Mouse (Mus musculus) right cerebral cortex, postnatal 10 days (tissue): ENCODE results near the gene Pax7.

Experiments
- DNase-seq, 2 experiments: peaks; one replicate each; pipeline ENCODE4 v3.0.0; 2021; ENCODE audit warnings: low spot score in 2 of 2

The Pax7 gene

GRCm38 (mm10) chr4:139811475-139811874, 21.9 kb downstream of the Pax7 start:
- DNase-seq = no peak

DNA sequence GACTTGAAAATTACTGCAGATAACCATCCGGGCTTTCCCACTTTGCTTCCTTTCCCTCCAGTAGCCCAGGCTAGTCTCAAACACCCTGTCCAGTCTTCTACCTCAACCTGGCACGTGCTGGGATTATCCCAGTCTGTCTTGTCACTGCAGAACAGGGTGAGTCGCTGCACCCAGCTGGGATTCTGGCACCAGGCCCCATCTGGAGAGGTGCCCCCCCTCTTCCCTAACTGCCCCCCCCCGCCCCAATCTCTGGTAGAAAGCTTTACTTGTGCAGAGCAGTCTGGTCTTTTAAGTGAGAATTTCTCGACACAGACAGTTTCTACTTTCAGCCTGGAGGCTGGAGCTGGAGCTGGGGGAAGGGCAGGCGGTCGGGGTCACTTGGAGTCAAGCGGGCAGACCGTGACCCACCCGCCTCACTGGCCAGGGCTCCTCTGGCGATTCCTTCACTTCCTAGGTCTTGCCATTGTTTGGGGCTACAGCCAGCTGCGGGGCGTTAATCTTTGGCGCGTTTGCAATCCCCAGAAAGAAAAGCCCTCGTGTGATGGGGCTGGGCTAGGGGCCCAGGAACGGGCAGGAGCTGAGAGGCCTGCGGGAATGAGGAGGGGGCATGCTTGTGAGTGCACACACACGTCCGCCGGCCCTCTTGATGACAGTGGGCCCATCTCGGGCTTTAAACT, 22.4 kb downstream of the Pax7 start:
- no peak for DNase-seq

GRCm38 (mm10) chr4:139809381-139809820, 23.9 kb downstream of the Pax7 start:
- no peak for DNase-seq

DNA sequence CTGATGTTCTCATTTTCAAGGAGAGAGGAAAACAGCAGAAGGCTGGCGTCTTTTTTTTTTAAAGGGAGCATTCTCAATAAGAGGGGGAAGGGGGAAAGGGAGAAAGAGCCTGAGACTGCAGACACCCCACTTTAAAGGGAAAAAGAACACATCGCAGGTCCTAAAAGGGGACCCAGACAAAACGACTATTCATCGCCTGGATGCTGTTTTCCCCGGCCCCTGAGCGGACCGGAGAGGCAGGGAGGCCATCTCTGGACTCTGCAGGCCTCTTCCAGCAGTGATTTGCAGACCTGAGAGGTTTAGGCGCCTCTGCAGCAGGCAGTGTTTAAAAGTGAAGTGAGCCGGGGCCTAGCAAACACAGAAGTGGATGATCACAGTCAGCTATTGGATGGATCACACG, 25.5 kb downstream of the Pax7 start:
- DNase-seq = no peak

GRCm38 (mm10) chr4:139807191-139807808, 26.0 kb downstream of the Pax7 start:
- no peak for DNase-seq

- DNase-seq = no peak
Observed at GRCm38 (mm10) chr4:139804896-139805295, 28.4 kb downstream of the Pax7 start.

DNA sequence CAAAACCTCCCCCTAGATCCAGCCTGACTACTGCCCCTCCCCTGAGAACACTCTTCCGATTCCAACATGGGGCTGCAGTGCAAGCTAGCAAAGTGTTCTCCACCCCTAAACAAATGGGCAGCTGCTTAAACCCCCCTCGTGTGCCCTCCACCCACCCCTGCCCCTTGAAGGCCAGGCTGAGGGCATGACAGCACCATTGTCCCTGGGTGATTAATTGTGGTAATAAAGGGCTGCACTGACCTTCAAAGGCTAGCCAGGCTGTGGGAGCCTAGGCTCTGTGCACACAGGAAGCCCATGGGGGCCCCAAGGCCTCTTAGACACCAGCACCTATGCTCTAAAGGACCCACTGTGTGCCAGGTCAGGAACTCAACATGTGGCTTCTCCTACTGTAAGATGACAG, 29.3 kb downstream of the Pax7 start:
- no peak for DNase-seq

DNA sequence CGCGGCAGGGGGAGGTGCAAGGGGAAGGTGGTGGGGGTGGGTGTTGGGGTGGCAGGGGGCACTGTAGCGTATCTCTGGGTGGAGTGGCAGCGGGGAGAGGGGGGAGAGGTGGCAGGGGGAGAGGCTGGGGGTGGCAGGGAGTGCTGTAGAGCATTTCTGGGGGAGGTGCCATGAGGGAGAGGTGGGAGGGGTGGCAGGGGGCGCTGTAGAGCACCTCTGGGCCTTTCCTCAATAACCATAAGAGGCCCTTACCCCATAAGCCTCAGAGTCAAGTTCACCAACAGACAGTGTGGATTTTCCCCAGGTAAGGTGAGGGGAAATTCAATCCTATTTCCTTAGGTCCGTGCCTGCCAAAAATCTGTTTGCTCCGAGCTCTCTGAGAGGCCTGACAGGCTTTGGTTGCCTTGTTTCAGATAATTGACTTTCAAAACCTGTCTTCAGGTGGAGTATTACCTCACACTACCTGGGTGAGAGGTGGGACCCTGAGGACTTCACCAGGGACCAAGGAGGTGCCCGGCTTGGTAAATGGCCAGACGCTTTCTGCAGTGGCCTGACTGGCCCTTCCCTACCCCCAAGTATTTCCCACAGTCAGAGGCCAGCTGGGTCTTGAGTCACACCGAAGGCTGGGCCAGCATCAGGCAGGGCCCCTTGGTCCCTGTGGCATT, 33.8 kb downstream of the Pax7 start:
- DNase-seq = no peak

DNA sequence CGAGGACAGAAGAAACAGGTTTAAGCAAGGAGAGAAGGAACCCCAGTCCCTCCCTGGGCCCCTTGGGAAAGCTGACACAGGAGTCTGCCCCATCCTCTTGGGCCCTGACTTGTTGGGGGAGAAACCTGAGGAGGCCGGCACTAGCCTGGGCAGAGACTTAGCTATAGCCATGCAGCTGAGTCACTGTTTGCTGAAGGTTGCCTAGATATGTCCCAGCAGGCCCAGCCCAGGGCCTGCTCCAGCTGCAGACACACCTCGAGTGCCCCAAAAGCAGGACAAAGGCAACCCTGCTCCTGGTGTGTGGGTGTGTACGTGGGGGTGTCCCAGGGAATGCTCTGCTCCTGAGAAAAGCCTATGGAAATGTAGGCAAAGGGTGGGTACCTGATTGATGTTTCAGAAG, 36.0 kb downstream of the Pax7 start:
- no peak for DNase-seq

- DNase-seq = no peak
Observed at GRCm38 (mm10) chr4:139796115-139796514, 37.2 kb downstream of the Pax7 start.

- no peak for DNase-seq
Observed at GRCm38 (mm10) chr4:139791168-139791567, 42.2 kb downstream of the Pax7 start.

DNA sequence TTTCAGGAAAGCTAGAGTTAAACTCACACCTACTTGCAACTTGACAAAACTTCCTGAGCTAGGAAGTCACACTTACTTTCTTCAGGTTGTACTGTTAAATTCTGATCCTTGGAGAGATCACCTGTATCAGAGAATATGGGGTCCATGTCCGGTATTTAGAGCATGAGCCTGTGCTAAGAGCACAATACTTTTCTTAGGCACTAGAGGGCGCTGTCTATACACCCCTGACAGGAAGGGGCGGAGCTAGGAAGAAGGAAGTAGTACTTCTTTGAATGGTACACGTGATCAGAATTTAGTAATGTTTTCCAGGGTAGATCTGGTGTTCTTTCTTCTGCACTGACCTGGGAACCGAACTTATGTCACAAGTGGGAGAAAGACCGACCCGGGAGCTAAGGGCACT, 43.6 kb downstream of the Pax7 start:
- DNase-seq = no peak

DNA sequence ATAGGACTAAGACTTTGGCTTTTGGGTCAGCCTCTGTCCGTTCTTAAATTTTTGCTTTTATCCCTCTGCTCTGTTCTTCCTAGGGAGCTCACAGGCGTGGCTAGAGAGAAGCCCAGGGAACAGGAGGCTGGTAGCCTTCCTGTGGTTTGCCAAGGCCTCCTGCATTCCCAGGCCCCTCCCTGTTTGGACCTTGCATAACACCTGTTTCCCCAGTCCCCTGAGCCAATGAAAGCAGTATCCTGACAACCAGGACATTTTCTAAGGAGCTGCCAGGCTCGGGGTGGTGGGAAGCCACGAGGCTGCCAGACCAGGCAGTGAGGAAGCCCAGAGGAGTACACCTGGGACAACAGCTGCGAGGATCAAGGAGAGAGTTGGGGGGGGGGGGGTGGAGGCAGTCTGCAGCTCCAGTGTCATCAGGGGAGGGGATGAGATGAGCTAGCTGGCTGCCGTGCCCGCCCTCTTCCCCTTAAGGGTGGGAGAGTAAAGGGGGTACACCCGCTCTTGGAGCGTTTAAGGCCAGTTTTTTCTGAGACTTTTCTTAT, 50.3 kb downstream of the Pax7 start:
- DNase-seq = no peak

- DNase-seq = no peak
Observed at GRCm38 (mm10) chr4:139771125-139771631, 62.1 kb downstream of the Pax7 start.

GRCm38 (mm10) chr4:139767823-139768222, 65.5 kb downstream of the Pax7 start:
- no peak for DNase-seq

DNA sequence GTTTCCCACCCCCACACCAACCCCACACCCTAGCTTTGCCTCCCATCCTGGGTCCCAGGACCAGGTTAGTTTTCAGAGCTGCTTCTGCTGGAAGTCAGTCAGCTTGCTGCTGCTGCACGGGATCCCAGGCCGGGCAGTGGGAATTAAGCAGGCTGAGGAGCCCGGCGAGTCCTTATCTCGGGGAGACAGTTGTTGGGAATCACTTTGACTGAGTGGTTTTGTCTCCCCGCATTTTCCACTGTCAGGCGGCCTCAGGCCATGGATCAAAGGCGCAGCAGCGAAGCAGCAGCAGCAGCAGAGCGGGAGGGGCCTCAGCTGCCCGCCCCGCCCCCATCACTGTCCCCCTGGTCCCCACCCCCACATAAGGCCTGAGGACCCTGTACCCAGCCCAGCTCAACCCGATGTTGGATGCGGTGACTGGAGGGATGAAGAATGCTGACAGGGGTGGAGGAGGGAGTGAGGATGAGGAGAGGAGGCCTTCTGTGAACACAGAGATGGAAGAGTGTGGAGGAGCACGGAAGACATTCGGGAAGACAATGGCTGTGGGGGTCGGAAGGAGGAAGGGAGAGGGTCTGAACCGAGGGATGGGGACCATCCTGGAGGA, 66.1 kb downstream of the Pax7 start:
- no peak for DNase-seq

- no peak for DNase-seq
Observed at GRCm38 (mm10) chr4:139761911-139762310, 71.4 kb downstream of the Pax7 start.

DNA sequence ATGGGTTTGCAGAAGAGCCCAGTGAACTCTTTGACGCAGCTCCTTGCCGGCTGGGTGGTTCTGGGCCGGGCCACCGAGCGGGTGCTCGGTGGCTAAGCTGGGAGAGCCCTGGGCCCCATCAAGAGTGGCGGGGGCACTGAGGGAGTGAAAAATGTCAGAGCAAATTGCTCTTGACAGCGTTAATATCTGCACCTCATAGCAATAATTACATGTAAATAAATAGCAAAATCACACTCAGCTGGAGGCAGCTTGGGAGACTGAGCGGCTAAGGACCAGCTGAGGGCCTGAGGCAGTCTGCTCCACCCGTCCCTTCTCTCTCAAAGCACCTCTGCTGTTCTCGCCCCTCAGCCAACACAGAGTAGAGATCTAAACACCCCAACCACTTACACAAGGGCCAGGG, 72.6 kb downstream of the Pax7 start:
- DNase-seq = no peak

- no peak for DNase-seq
Observed at GRCm38 (mm10) chr4:139758512-139759340, 74.6 kb downstream of the Pax7 start.

DNA sequence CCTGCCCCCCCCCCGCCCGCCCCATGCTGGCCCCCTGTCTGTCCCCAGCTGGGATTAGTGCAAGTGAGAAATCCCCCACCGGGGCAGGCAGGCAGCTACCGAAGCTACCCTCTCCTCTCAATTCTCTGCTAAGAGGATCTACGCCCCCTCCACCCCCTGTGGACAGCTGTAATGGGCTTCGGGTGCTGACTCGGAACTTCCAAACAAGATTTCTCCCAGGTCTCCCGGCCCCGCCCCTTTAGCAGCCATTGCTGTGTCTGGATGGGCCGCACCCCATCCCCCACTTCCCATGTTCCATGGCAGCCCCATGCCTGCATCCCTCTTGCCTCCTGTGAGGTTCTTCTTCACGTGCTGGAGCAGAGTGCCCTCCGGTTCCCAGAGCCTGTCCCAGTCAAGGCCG, 76.4 kb downstream of the Pax7 start:
- no peak for DNase-seq

GRCm38 (mm10) chr4:139754148-139754710, 79.1 kb downstream of the Pax7 start:
- DNase-seq = no peak
